Mouse (Mus musculus) forebrain, embryonic 16.5 days (tissue): ENCODE results near the gene Gjd3. TPM values are rescaled to one million over a fixed set of nuclear protein-coding genes. Genes with fewer than 3 reads are reported as not detected.

ENCODE experiments used
- ATAC-seq: fragments of 200-750 bp; cut with Nextera tagmentation; 2 replicates; pipeline ENCODE4 v1.8.0; 2017; ENCODE audit warnings: mild to moderate bottlenecking, moderate library complexity
- H3K27ac ChIP-seq: fragments of 300-500 bp; sonication (generic); 2 replicates; pipeline ENCODE4 v1.5.1; 2014; ENCODE audit warnings: low read length, control low read depth
- H3K27me3 ChIP-seq: fragments of 300-500 bp; sonication (generic); replicated peaks from 2 replicates; pipeline ENCODE4 v1.6.1; 2014; ENCODE audit warnings: low read length; ENCODE audit not compliant: control insufficient read depth, insufficient read depth
- H3K36me3 ChIP-seq: fragments of 300-500 bp; sonication (generic); 2 replicates; pipeline ENCODE4 v1.6.1; 2014; ENCODE audit not compliant: control insufficient read depth, insufficient read depth
- H3K4me1 ChIP-seq: fragments of 300-500 bp; sonication (generic); replicated peaks from 2 replicates; pipeline ENCODE4 v1.6.1; 2014; ENCODE audit warnings: low read length; ENCODE audit not compliant: control insufficient read depth, insufficient read depth
- H3K4me2 ChIP-seq: fragments of 300-500 bp; sonication (generic); 2 replicates; pipeline ENCODE4 v1.6.1; 2014; ENCODE audit warnings: mild to moderate bottlenecking, low read length, control low read depth
- H3K4me3 ChIP-seq: fragments of 300-500 bp; sonication (generic); replicated peaks from 2 replicates; pipeline ENCODE4 v1.5.1; 2014; ENCODE audit warnings: mild to moderate bottlenecking, low read length, control low read depth
- H3K9ac ChIP-seq: fragments of 300-500 bp; sonication (generic); replicated peaks from 2 replicates; pipeline ENCODE4 v1.6.1; 2014; ENCODE audit warnings: low read depth, low read length, control low read depth
- H3K9me3 ChIP-seq: fragments of 300-500 bp; sonication (generic); 2 replicates; pipeline ENCODE4 v1.6.1; 2016; ENCODE audit warnings: low read length; ENCODE audit not compliant: control insufficient read depth
- WGBS: fragments of 180-500 bp; shearing (Covaris S2); extraction: QIAGEN DNeasy Blood & Tissue Kit; methylation state at CpG from one replicate; pipeline ENCODE4 v1.1.7; 2014; 5-methylcytosine and 5-hydroxymethylcytosine counted together
- polyA plus RNA-seq: library from polyadenylated mRNA; unstranded; fragments of >200 nt; fragmentation: Nextera tagmentation; extraction: Ambion mirVana; gene quantifications from 2 replicates; pipeline ENCODE4 v1.2.1, GENCODE M21; 2015

Gjd3 gene
- polyA plus RNA-seq, 1 experiment from 2014 or later, result 1.0 TPM

DNA sequence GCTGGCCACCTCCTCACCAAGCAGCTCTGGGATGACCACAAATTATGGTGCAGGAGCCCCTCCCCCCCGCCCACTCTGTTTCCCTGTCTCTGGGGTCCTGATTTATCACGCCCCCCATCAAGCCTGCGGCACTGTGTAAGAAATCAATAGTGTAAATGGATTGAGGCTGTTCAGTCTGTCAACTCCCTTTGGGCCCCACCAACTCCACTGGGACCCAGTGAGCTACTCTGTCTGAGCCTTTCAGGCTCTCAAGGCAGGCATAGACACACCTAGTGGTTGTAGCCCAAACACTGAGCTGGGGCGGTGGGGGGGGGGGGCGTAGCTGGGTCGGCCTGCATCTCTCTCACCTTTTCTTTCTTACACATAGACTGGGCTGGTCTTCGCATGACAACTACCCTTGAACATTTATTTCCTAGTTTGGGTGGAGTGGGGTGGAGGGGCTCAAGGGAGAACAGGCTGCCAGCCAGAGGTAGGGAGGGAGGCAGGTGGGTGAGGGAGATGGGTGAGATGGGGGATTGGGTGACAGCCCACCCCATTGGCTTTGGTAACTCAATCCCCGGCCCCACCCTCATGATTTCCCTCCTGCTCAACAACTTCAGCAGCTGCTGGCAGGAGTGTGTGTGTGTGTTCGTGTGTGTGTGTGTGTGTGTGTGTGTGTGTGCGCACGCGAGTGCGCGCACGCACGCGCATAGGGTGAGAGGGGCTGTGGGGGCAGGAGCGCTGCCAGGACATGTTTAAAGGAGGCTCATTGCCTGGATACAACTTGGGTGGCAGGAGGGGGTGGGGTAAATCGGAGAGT lies 50.3 kb downstream of the Gjd3 start:
- Histone ChIP-seq H3K9me3 (no peaks in the 10 kb centered on the region), H3K27ac (no peak overlapping the region), H3K36me3 (no peaks in the 10 kb centered on the region), H3K4me1 (peaks cover 72% of the 10 kb centered on the region), H3K9ac (no peak overlapping the region), H3K4me3 (no peak overlapping the region), H3K27me3 (peaks cover 9% of the 10 kb centered on the region; the same call in 1 of the 2 replicates), H3K4me2 (no peak overlapping the region)
- WGBS, result 33% methylated on average over 19 of the region's 19 CpGs
- no peak for ATAC-seq

Other genes with a start within 250 kb of the Gjd3 start
- gene Thra, start 242.4 kb downstream of the Gjd3 start, polyA plus RNA-seq, result 177 and 182 TPM in 2 replicates
- gene Nr1d1, start 207.7 kb downstream of the Gjd3 start, polyA plus RNA-seq, result 3.8 and 4.0 TPM in 2 replicates
- 27.7 and 32.0 TPM in 2 replicates for gene Msl1, start 187.5 kb downstream of the Gjd3 start, polyA plus RNA-seq
- gene Casc3, start 178.1 kb downstream of the Gjd3 start, polyA plus RNA-seq, result 52.5 and 54.6 TPM in 2 replicates
- gene Rapgefl1, start 146.2 kb downstream of the Gjd3 start, polyA plus RNA-seq, result 4.5 and 7.3 TPM in 2 replicates
- gene Wipf2, start 119.4 kb downstream of the Gjd3 start, polyA plus RNA-seq, result 4.6 and 5.1 TPM in 2 replicates
- gene Cdc6, start 75.2 kb downstream of the Gjd3 start, polyA plus RNA-seq, result 10.3 and 10.9 TPM in 2 replicates
- gene Rara, start 55.2 kb downstream of the Gjd3 start, polyA plus RNA-seq, result 9.5 and 10.6 TPM in 2 replicates
- gene Top2a, start 41.2 kb upstream of the Gjd3 start, polyA plus RNA-seq, result 97.6 and 121 TPM in 2 replicates
- gene Igfbp4, start 58.2 kb upstream of the Gjd3 start, polyA plus RNA-seq, result 147 and 167 TPM in 2 replicates
- not detected in 2 replicates for gene Tns4, start 106.3 kb upstream of the Gjd3 start, polyA plus RNA-seq
- gene Ccr7, start 172.1 kb upstream of the Gjd3 start, polyA plus RNA-seq, result 0.16 TPM in 1 of 2 replicates, not detected in the other
- 351 and 398 TPM in 2 replicates for gene Smarce1, start 248.0 kb upstream of the Gjd3 start, polyA plus RNA-seq